Comparison of ENCODE assay signal across 8 mouse cellular contexts in genomic region chr4:136069954-136070353, GRCm38 (mm10). TPM values are rescaled to one million over a fixed set of nuclear protein-coding genes. Genes with fewer than 3 reads are reported as not detected.
DNase-seq lines count a peak whose midpoint lies in the region; ATAC-seq and TF ChIP-seq lines count a peak whose summit lies in the region.

No protein-coding gene starts in this region.

- TF ChIP-seq POLR2A in small intestine, adult 2 months (IDR thresholded peaks at IDR 0.05; ENCODE audit: low read depth, low read length) = no peak

- intact Hi-C loops in gastrocnemius, postnatal 36 days (cut with DNase I) = loop anchor here (1.0 kb wide), 1 partner anchor 90 kb away; no protein-coding TSS in a partner anchor
- intact Hi-C loops in left cerebral cortex, postnatal 4 days (cut with DNase I) = loop anchor here (2.0 kb wide), 1 partner anchor 89 kb away; no protein-coding TSS in a partner anchor

- H3K36me3 ChIP-seq in intestine, embryonic 14.5 days (ENCODE audit: control insufficient read depth, insufficient read depth, low read length) = no peaks in the 10 kb centered on the region
- H3K36me3 ChIP-seq in midbrain, embryonic 13.5 days = no peaks in the 10 kb centered on the region
- H3K36me3 ChIP-seq in small intestine, adult 2 months (ENCODE audit: control insufficient read depth, insufficient read depth, low read length) = no peaks in the 10 kb centered on the region

- peak; percentile 93 for TF ChIP-seq CTCF in small intestine, adult 2 months (IDR thresholded peaks at IDR 0.05; ENCODE audit: extremely low read depth, insufficient read length, insufficient replicate concordance, low read depth, low read length)

- H3K9me3 ChIP-seq in intestine, embryonic 14.5 days (ENCODE audit: control insufficient read depth, low read length) = no peaks in the 10 kb centered on the region
- H3K9me3 ChIP-seq in midbrain, embryonic 13.5 days = no peaks in the 10 kb centered on the region

- H3K27ac ChIP-seq in intestine, embryonic 14.5 days (ENCODE audit: low read depth) = peak overlapping the region; percentile 38; the same call in 1 of the 2 replicates
- H3K27ac ChIP-seq in midbrain, embryonic 13.5 days = no peak overlapping the region
- H3K27ac ChIP-seq in small intestine, adult 2 months (ENCODE audit: insufficient read depth, low read depth, low read length) = no peak overlapping the region

- no peaks in the 10 kb centered on the region for H3K27me3 ChIP-seq in intestine, embryonic 14.5 days (replicated peaks; ENCODE audit: control insufficient read depth, insufficient read depth, low read length)
- H3K27me3 ChIP-seq in midbrain, embryonic 13.5 days = peaks cover 7% of the 10 kb centered on the region
- H3K27me3 ChIP-seq in small intestine, adult 2 months (ENCODE audit: control insufficient read depth, insufficient read depth, low read length) = no peaks in the 10 kb centered on the region

- no peak overlapping the region for H3K4me3 ChIP-seq in intestine, embryonic 14.5 days (ENCODE audit: low read depth, low read length)
- no peak overlapping the region for H3K4me3 ChIP-seq in midbrain, embryonic 13.5 days (replicated peaks)
- H3K4me3 ChIP-seq in small intestine, adult 2 months (ENCODE audit: low read depth, low read length) = no peak overlapping the region

- ATAC-seq in intestine, embryonic 14.5 days (replicated peaks; ENCODE audit: low FRiP score, low TSS enrichment, low read depth) = peak; percentile 75
- peak; percentile 66 for ATAC-seq in midbrain, embryonic 13.5 days

- peak; percentile 70 for DNase-seq in layer of hippocampus, adult 11-12 months (ENCODE audit: low spot score)
- no peak for DNase-seq in layer of hippocampus, adult 9-10 months (ENCODE audit: low spot score)
- peak; percentile 90 for DNase-seq in embryo, embryonic 11 days
- DNase-seq in gastrocnemius, postnatal 36 days = peak; percentile 76 to 83
- DNase-seq in intestine, embryonic 14.5 days (ENCODE audit: low spot score) = peak; percentile 91
- peak; percentile 78 for DNase-seq in left cerebral cortex, postnatal 4 days

- H3K4me2 ChIP-seq in intestine, embryonic 14.5 days (ENCODE audit: low read length) = no peak overlapping the region
- 0 out of 2 replicates have a peak overlapping the region, but pooled peaks have one; percentile 5 for H3K4me2 ChIP-seq in midbrain, embryonic 13.5 days (replicated peaks)

- peaks cover 8% of the 10 kb centered on the region for H3K4me1 ChIP-seq in intestine, embryonic 14.5 days (replicated peaks; ENCODE audit: control insufficient read depth, insufficient read depth, low read length)
- peaks cover 10% of the 10 kb centered on the region; the same call in 1 of the 2 replicates for H3K4me1 ChIP-seq in midbrain, embryonic 13.5 days (replicated peaks)
- H3K4me1 ChIP-seq in small intestine, adult 2 months (ENCODE audit: control insufficient read depth, insufficient read depth, insufficient read length, low read length) = peaks cover 9% of the 10 kb centered on the region

- 3% methylated on average over 18 of the region's 18 CpGs for WGBS in intestine, embryonic 14.5 days
- 2% methylated on average over 18 of the region's 18 CpGs for WGBS in midbrain, embryonic 13.5 days
- WGBS in small intestine, adult 2 months = 5% methylated on average over 18 of the region's 18 CpGs

- H3K9ac ChIP-seq in intestine, embryonic 14.5 days (ENCODE audit: low read length) = 0 out of 2 replicates have a peak overlapping the region, but pooled peaks have one; percentile 16
- no peak overlapping the region; the same call in 1 of the 2 replicates for H3K9ac ChIP-seq in midbrain, embryonic 13.5 days (replicated peaks)

RNA-seq across cellular contexts. Expression of gene Rpl11, which starts 16.7 kb away (rescaled TPM):
- total RNA-seq in gastrocnemius, postnatal 36 days (2021) = 100 to 1,000 TPM; 188 to 251 TPM
- polyA plus RNA-seq in intestine, embryonic 14.5 days (2014; fragmentation: Nextera tagmentation; extraction: Ambion mirVana) = 575 and 596 TPM in 2 replicates
- total RNA-seq in left cerebral cortex, postnatal 4 days (2021) = 100 to 1,000 TPM; 347 to 361 TPM
- 333 and 348 TPM in 2 replicates for polyA plus RNA-seq in midbrain, embryonic 13.5 days (2015; fragmentation: Nextera tagmentation; extraction: Ambion mirVana)
- polyA plus RNA-seq in small intestine, adult 2 months (2012; rRNA removed) = 176 and 224 TPM in 2 replicates

RNA-seq across cellular contexts. Expression of gene Eloa, which starts 48.4 kb away (rescaled TPM):
- 10 to 100 TPM; 50.3 to 60.4 TPM for total RNA-seq in gastrocnemius, postnatal 36 days (2021)
- 42.3 and 44.0 TPM in 2 replicates for polyA plus RNA-seq in intestine, embryonic 14.5 days (2014; fragmentation: Nextera tagmentation; extraction: Ambion mirVana)
- 10 to 100 TPM; 34.9 to 36.1 TPM for total RNA-seq in left cerebral cortex, postnatal 4 days (2021)
- 27.8 and 30.1 TPM in 2 replicates for polyA plus RNA-seq in midbrain, embryonic 13.5 days (2015; fragmentation: Nextera tagmentation; extraction: Ambion mirVana)
- 3.6 and 6.2 TPM in 2 replicates for polyA plus RNA-seq in small intestine, adult 2 months (2012; rRNA removed)
